Comparison of ENCODE assay signal across 10 mouse cellular contexts in genomic region chr1:138085810-138086209, GRCm38 (mm10).
DNase-seq lines count a peak whose midpoint lies in the region; ATAC-seq and TF ChIP-seq lines count a peak whose summit lies in the region.
"Had no signal": no experiment of that assay in that cellular context is flagged by ENCODE, and none has a peak within 500 bp of the region (broad histone marks: within the 10 kb centered on the region; RNA-seq: fewer than 3 reads in every experiment).

No protein-coding gene starts in this region.

- H3K27ac ChIP-seq in kidney, adult 2 months (ENCODE audit: insufficient read depth, low read depth, low read length) = no peak overlapping the region
- no peak overlapping the region for H3K27ac ChIP-seq in embryonic facial prominence, embryonic 15.5 days (replicated peaks)
- H3K27ac ChIP-seq: embryonic facial prominence, embryonic 13.5 days; lung, embryonic 15.5 days had no signal

- no peak for TF ChIP-seq POLR2A in kidney, adult 2 months (IDR thresholded peaks at IDR 0.05; ENCODE audit: low read depth, low read length)

- no peak overlapping the region for H3K4me2 ChIP-seq in embryonic facial prominence, embryonic 15.5 days (replicated peaks)
- H3K4me2 ChIP-seq: embryonic facial prominence, embryonic 13.5 days; lung, embryonic 15.5 days had no signal

- H3K27me3 ChIP-seq in kidney, adult 2 months (replicated peaks; ENCODE audit: control insufficient read depth, insufficient read depth, low read length) = no peaks in the 10 kb centered on the region; the same call in 1 of the 2 replicates
- no peaks in the 10 kb centered on the region for H3K27me3 ChIP-seq in embryonic facial prominence, embryonic 15.5 days
- H3K27me3 ChIP-seq: embryonic facial prominence, embryonic 13.5 days; lung, embryonic 15.5 days had no signal

- no peaks in the 10 kb centered on the region for H3K9me3 ChIP-seq in embryonic facial prominence, embryonic 15.5 days (replicated peaks)
- H3K9me3 ChIP-seq: embryonic facial prominence, embryonic 13.5 days; lung, embryonic 15.5 days had no signal

- peak; percentile 53 for TF ChIP-seq CTCF in kidney, adult 2 months (conservative IDR thresholded peaks at IDR 0.05; ENCODE audit: insufficient read depth, insufficient read length, low read depth, low read length)

- H3K36me3 ChIP-seq in kidney, adult 2 months (ENCODE audit: control insufficient read depth, insufficient read depth, low read length) = no peaks in the 10 kb centered on the region
- H3K36me3 ChIP-seq in embryonic facial prominence, embryonic 15.5 days = no peaks in the 10 kb centered on the region
- H3K36me3 ChIP-seq: embryonic facial prominence, embryonic 13.5 days; lung, embryonic 15.5 days had no signal

- H3K4me3 ChIP-seq in kidney, adult 2 months (ENCODE audit: insufficient read depth, low read depth, low read length) = no peak overlapping the region
- no peak overlapping the region for H3K4me3 ChIP-seq in embryonic facial prominence, embryonic 15.5 days (replicated peaks)
- H3K4me3 ChIP-seq: embryonic facial prominence, embryonic 13.5 days; lung, embryonic 15.5 days had no signal

- H3K4me1 ChIP-seq in kidney, adult 2 months (ENCODE audit: control insufficient read depth, insufficient read depth, low read length) = no peaks in the 10 kb centered on the region
- H3K4me1 ChIP-seq in embryonic facial prominence, embryonic 15.5 days = no peaks in the 10 kb centered on the region
- H3K4me1 ChIP-seq: embryonic facial prominence, embryonic 13.5 days; lung, embryonic 15.5 days had no signal

- peak; percentile 33 for DNase-seq in kidney, adult 2 months
- DNase-seq in kidney, adult 11 months = no peak
- peak; percentile 38 to 41 for DNase-seq in B cell, adult 2 months
- peak; percentile 16 for DNase-seq in Muller cell, postnatal 12 days (ENCODE audit: inconsistent ontology term)
- DNase-seq in layer of hippocampus, postnatal 14 days (ENCODE audit: low spot score in 2 of 2) = peak; percentile 7 to 34
- peak; percentile 31 to 52 for DNase-seq in right cerebral cortex, postnatal 10 days (ENCODE audit: low spot score in 2 of 2)
- DNase-seq in spleen, postnatal 4 days (ENCODE audit: low spot score in 2 of 2) = no peak

- peak; percentile 19; the same call in 1 of the 2 replicates for ATAC-seq in embryonic facial prominence, embryonic 15.5 days (ENCODE audit: insufficient number of reproducible peaks, low FRiP score, low TSS enrichment, low read depth)

- 5% methylated on average over 1 of the region's 1 CpGs for WGBS in kidney, adult 2 months
- WGBS in embryonic facial prominence, embryonic 15.5 days = 3% methylated on average over 1 of the region's 1 CpGs

- no peak overlapping the region for H3K9ac ChIP-seq in embryonic facial prominence, embryonic 15.5 days
- H3K9ac ChIP-seq: embryonic facial prominence, embryonic 13.5 days; lung, embryonic 15.5 days had no signal

Comparison
In these comparisons a context has a peak if more than half of its experiments do, and no peak if none do; other contexts are left out.
1. DNase-seq: peak in kidney, adult 2 months (single experiment), B cell, adult 2 months (2 of 2), Muller cell, postnatal 12 days (single experiment), layer of hippocampus, postnatal 14 days (2 of 2) and right cerebral cortex, postnatal 10 days (2 of 2); none in kidney, adult 11 months (single experiment) and spleen, postnatal 4 days (0 of 2).